Mouse (Mus musculus) pancreas, adult 10 weeks (tissue): ENCODE measurements around the gene Kcna7. TPM values are rescaled to one million over a fixed set of nuclear protein-coding genes. Genes with fewer than 3 reads are reported as not detected.

Source experiments
- polyA plus RNA-seq: library from polyadenylated mRNA; stranded (reverse); fragments of 350-450 nt; fragmentation: Illumina TruSeq; extraction: RNeasy Lipid Tissue Mini Kit (QIAGEN cat#74804); gene quantifications from one replicate; pipeline ENCODE4 v1.2.3, GENCODE M21; 2015; ENCODE audit warnings: low read depth, low replicate concordance; ENCODE audit not compliant: insufficient read depth

The Kcna7 gene
- polyA plus RNA-seq = not detected

DNA sequence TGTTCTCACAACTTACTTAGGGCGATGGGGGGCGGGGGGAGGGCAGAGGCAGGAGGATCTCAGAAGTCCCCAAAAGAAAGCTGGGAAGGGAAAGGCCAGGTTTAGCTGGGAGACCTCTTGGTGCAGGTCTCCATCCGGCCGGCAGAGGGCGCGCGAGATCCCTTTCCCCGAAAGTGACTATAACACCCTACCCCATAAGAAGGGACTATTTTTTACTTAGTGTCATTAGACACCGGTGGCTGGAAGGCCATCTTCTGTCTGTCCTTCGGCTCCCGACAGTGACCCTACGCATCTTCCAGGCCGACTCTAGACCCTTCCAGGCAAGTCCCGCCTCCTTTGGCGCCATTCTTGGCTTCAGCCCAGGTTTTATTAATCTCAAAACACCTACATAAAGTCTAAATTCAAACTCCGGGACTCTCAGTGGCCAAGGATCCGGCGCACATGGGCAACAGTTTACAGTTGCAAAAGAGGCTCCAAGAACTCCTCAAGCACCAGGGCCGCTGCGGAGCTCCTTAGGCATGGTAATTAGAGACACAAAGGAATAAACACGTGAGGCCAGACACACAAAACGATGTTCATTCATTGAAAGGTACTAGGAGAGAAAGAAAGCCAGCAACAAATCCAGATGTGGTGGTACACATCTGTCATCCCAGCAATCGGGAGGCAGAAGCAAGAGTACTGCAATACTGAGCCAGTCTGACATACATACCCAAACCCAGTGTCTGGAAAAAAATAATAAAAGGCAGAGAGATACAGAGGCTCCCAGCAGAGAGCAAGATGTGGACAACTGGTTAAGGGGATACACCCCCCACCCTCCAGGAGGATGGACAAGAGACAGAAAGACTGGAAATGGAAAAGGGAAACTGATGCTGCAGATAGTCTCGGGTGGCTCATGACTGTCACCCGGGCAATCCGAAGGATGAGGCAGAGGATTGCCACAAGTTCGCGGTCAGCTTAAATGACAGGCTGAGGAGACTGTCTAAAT lies at the start of gene Kcna7:
Gene Kcna7, plus strand, starts transcription at position 563 of the 985 bp plus-strand sequence.

DNA sequence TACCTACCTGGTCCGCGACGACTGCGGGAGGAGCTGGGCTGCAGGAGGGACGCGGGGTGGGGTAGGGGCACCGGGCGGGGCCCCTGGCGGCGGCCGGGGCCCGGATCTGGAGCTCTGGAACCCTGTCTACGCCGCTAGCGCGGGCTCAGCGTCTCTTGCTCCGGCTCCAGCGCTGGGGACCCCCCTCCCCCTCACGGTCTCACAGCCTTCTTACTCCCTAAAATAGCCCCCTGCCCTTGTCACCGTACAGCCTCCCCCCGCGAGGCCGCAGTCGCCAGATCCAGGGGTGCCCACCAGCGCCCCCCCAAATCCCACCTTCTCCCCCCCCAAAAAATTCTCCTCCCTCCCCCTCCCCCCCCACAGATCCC lies 38.8 kb upstream of the Kcna7 start, which contains the start of gene Ppfia3:
Gene Ppfia3, minus strand, starts transcription at position 368 of the 368 bp plus-strand sequence.

DNA sequence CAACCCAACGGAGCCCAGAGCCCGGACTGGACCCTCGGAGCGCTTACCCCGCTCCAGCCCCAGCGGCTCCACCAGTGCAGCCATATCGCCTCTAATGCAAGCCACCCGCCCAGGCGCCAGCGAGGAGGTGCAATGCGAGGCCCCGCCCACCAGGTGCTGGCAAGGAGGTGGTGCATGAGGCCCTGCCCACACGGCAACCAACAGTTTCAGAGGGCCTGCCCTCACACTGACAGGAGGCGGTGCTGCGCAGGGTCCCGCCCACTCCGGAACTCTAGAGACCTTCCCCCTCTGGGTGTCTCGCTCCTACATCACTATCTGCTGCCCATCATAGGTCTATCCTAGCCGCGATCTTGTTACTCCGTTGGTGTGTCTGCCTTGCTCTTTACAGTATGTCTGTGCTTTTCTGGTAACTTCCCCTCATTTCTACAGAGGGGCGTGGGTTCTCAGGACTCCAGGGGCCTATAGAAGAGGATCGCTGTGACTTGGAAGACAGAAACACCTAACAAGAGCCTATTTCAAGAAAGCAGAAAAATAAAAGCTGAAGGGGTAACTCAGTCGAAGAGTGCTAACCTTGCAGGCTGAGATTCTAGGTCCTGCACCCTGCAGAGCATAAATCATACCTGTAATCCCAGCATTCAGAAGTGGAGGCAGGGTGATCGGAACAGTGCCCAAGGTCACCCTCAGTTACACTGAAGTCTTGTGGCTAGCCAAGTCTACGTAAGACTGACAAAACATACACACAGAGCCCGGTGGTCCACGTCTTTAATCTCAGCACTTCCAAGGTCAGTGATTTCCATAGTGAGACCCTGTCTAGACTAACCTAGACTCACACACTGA lies 34.8 kb upstream of the Kcna7 start, which contains the start of gene Lin7b:
Gene Lin7b, minus strand, starts transcription at position 109 of the 837 bp plus-strand sequence.

DNA sequence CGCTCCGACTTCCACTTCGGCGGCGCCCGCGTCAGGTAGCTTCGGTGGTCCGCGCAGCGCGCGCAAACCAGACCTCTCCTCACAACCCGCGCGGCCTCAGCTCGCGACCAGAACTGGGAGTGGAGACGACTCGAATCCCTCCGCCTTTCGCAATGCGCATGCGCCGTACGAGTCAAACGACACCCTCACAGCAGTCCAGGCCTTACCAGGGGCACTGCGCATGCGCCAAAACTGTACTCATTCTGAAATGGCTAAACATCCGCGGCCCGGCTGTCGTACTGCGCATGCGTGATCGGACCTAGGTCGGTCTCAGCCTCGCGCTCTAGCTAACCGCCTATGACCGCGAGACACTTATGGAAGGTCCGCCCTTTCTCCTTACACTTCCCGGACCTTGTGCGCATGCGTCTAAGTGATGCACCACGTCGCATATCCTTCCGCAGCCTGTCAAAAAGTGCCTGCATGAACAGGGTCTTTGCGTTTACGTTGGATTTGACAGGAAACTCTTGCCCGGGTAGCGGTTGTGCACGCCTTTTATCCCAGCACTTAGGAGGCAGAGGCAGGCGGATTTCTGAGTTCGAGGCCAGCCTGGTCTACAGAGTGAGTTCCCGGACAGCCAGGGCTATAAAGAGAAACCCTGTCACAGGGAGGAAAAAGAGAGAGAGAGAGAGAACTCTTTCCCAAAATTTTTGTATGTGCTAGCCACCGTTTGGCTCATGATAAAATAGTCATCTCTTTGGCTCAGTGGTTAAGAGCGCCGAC lies 9.7 kb upstream of the Kcna7 start, which contains the start of gene Snrnp70:
Gene Snrnp70, minus strand, starts transcription at position 165 of the 759 bp plus-strand sequence.

DNA sequence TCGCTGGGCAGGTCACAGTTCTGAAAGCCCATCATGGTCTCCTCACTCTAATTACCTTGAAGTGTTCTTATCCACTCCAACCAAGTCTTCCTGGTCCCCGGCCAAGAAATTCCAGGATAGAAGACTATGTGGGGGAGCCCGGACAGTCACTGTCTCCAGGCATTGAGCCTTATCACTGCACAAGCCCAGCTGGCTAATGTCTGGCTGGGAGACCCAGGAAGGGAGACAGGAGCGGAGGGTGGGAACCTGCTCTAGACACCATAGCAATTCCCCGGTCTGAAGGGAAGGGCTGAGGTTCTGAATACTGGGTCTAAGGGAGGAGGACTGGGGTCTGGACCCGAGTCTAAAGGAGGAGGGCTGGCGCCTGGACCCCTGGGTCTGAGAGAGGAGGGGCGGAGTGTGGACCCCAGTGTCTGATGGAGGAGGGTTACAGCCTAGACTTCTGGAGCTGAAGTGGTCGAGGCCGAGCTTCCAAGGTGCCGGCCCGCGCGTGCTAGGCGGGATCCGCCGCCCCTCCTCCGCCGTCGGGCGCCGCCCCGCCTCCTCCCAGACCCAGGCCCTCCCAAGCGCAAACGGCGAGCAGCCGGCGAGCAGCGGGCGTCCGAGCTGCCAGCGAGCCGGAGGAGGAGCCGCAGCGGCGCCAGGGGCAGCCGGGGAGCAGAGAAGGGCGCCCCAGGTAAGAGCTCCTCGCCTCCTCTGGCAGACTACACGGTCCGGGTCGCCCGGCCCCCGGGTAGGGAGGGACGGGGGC lies 7.8 kb downstream of the Kcna7 start, which contains the start of gene Ntf5:
Gene Ntf5, plus strand, starts transcription at position 583 of the 751 bp plus-strand sequence.

DNA sequence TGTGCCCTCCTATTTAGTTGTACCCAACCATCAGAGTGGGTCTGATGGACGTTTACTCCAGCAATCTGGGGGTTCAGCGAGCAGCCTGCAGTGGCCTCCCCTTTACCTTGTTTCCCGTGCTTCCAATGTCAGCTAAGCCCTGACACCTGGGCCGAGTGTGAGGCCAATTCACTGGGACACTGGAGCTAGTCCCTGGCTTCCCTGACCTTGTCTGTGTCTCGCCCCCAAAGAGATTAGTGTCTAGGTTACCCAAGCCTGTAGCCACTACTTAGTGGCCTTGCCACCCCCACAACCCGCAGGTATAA lies 15.1 kb downstream of the Kcna7 start, which contains the start of gene Lhb:
Gene Lhb, plus strand, starts transcription at position 206 of the 305 bp plus-strand sequence.

DNA sequence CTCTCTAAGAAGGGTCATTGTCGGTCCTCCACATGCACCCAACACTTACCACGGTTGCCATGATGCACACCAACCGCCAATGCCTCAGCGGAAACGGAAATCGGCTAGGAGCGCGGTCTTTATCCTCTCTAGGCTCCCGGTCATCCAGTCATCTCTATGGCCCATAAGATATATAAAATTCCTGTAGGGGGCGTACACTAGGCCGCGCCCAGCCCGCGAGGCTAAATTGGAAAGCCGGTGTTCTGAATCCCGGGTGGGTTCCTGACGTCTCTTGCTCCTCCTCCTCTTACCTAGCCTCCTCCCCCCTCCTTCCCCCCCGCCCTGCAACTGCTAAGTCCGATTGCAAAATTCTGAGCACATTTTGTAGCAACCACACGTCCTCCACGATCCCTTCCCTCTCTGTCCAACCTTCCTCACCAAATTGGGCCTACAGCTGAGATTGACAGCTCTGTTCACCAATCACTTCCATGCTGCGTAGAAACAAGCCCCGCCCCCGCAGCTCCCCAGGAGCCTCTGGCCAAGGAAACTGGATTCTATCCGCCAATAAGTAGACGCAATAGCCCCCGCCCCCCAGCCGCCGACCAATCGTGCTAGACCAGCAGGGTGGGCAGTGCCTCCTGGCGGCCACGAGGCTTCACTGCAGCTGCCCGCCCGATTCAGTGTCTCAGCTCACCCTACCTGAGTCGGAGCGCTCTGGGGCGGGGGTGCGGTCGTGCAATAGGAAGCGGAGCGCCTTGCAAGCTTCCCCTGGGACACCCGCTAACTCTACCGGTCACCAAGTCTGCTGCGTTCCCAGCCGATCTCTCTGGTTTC lies 29.0 kb downstream of the Kcna7 start, which contains the start of gene Gys1:
Gene Gys1, plus strand, starts transcription at position 642 of the 813 bp plus-strand sequence.

DNA sequence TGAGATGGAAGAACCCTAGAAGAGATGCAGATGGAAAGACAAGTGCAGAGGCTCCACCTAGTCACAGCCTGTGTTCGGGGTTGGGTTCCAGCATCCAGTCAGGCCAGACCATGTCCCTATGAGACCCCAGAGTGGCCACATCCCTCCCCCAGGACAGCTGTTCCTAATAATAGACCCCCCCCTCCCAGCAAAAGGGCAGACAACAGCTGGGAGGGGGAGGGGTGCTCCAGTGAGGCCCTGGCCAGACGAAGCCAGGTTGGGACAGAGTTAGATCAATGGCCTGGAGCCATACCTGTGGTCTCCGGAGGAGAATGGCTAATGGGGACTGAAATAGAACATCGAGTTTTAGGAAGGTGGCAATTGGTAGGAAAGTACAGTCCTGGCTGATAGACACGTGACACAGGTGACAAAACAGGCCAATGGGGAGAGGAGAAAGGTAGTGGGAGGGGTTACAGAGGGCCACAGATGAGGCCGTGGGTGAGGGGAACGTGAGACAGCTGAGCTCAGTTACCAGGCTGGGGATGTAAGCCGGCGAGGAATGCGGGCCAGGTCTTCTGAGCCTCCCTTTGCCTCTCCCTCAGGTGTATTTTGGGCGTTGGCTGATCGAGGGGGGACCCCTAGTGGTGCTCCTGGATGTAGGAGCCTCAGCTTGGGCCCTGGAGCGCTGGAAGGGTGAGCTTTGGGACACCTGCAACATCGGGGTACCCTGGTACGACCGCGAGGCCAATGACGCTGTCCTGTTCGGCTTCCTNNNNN lies 32.2 kb downstream of the Kcna7 start, which contains the start of gene Ruvbl2:
Gene Ruvbl2, minus strand, starts transcription at position 576 of the 756 bp plus-strand sequence.

Other genes with a start within 250 kb of the Kcna7 start
- gene Slc17a7, start 241.7 kb upstream of the Kcna7 start, polyA plus RNA-seq = not detected
- gene Gfy, start 226.1 kb upstream of the Kcna7 start, polyA plus RNA-seq = not detected
- gene Pth2, start 224.7 kb upstream of the Kcna7 start, polyA plus RNA-seq = not detected
- gene Ccdc155, start 200.8 kb upstream of the Kcna7 start, polyA plus RNA-seq = not detected
- gene Dkkl1, start 193.5 kb upstream of the Kcna7 start, polyA plus RNA-seq = 7.0 TPM
- gene Tead2, start 189.9 kb upstream of the Kcna7 start, polyA plus RNA-seq = 98.6 TPM
- gene Cd37, start 166.5 kb upstream of the Kcna7 start, polyA plus RNA-seq = 2.7 TPM
- not detected for gene Slc6a16, start 164.6 kb upstream of the Kcna7 start, polyA plus RNA-seq
- not detected for gene Slc6a21, start 128.1 kb upstream of the Kcna7 start, polyA plus RNA-seq
- 15.2 TPM for gene Trpm4, start 71.9 kb upstream of the Kcna7 start, polyA plus RNA-seq
- 0.89 TPM for gene Hrc, start 70.4 kb upstream of the Kcna7 start, polyA plus RNA-seq
- gene Ppfia3, start 38.6 kb upstream of the Kcna7 start, polyA plus RNA-seq = 0.92 TPM
- gene Lin7b, start 35.1 kb upstream of the Kcna7 start, polyA plus RNA-seq = 4.4 TPM
- 230 TPM for gene Snrnp70, start 9.9 kb upstream of the Kcna7 start, polyA plus RNA-seq
- not detected for gene Ntf5, start 8.0 kb downstream of the Kcna7 start, polyA plus RNA-seq
- not detected for gene Lhb, start 15.2 kb downstream of the Kcna7 start, polyA plus RNA-seq
- 3.9 TPM for gene Gys1, start 29.2 kb downstream of the Kcna7 start, polyA plus RNA-seq
- 11.0 TPM for gene Ruvbl2, start 32.4 kb downstream of the Kcna7 start, polyA plus RNA-seq
- 893 TPM for gene Ftl1, start 54.2 kb downstream of the Kcna7 start, polyA plus RNA-seq
- gene Bax, start 61.2 kb downstream of the Kcna7 start, polyA plus RNA-seq = 42.0 TPM
- gene Tulp2, start 76.2 kb downstream of the Kcna7 start, polyA plus RNA-seq = 1.5 TPM
- gene Gm45808, start 81.2 kb downstream of the Kcna7 start, polyA plus RNA-seq = not detected
- gene Dhdh, start 83.2 kb downstream of the Kcna7 start, polyA plus RNA-seq = 2.1 TPM
- gene Nucb1, start 104.8 kb downstream of the Kcna7 start, polyA plus RNA-seq = 43.0 TPM
- gene Ppp1r15a, start 120.6 kb downstream of the Kcna7 start, polyA plus RNA-seq = 14.2 TPM
- 3.5 TPM for gene Plekha4, start 120.7 kb downstream of the Kcna7 start, polyA plus RNA-seq
- not detected for gene Hsd17b14, start 149.2 kb downstream of the Kcna7 start, polyA plus RNA-seq
- gene Bcat2, start 164.5 kb downstream of the Kcna7 start, polyA plus RNA-seq = 127 TPM
- 41.8 TPM for gene Fgf21, start 209.8 kb downstream of the Kcna7 start, polyA plus RNA-seq
- 4.9 TPM for gene Fut1, start 211.6 kb downstream of the Kcna7 start, polyA plus RNA-seq
- 2.0 TPM for gene Izumo1, start 216.2 kb downstream of the Kcna7 start, polyA plus RNA-seq
- 11.1 TPM for gene Rasip1, start 221.8 kb downstream of the Kcna7 start, polyA plus RNA-seq
- 2.2 TPM for gene Mamstr, start 234.3 kb downstream of the Kcna7 start, polyA plus RNA-seq